Mouse (Mus musculus) adrenal gland, postnatal 10 days (tissue): ENCODE data around the gene Nkx6-1. TPM values are rescaled to one million over a fixed set of nuclear protein-coding genes. Genes with fewer than 3 reads are reported as not detected.

Experiments
- DNase-seq: peaks from one replicate; pipeline ENCODE4 v3.0.0; 2021; ENCODE audit warnings: mixed read lengths
- total RNA-seq, 2 experiments: library from RNA; stranded (reverse); gene quantifications; 2 replicates each; pipeline ENCODE4 v1.2.3; 2021

Nkx6-1 gene
- total RNA-seq, 2 experiments from 2014 or later = 0.12 TPM; not detected in 1

- DNase-seq = no peak
Observed at GRCm38 (mm10) chr5:101659411-101659971, 5.3 kb downstream of the Nkx6-1 start.

- no peak for DNase-seq
Observed at GRCm38 (mm10) chr5:101658984-101659290, 5.9 kb downstream of the Nkx6-1 start.

GRCm38 (mm10) chr5:101658188-101658983 is 6.4 kb downstream of the Nkx6-1 start:
- no peak for DNase-seq

- no peak for DNase-seq
Observed at GRCm38 (mm10) chr5:101657698-101658097, 7.1 kb downstream of the Nkx6-1 start.

GRCm38 (mm10) chr5:101656107-101656506 is 8.7 kb downstream of the Nkx6-1 start:
- no peak for DNase-seq

GRCm38 (mm10) chr5:101655418-101655817 is 9.4 kb downstream of the Nkx6-1 start:
- no peak for DNase-seq

- no peak for DNase-seq
Observed at GRCm38 (mm10) chr5:101647726-101648686, 16.8 kb downstream of the Nkx6-1 start.

GRCm38 (mm10) chr5:101646961-101647575 is 17.7 kb downstream of the Nkx6-1 start:
- no peak for DNase-seq

GRCm38 (mm10) chr5:101645071-101645470 is 19.7 kb downstream of the Nkx6-1 start:
- no peak for DNase-seq

- no peak for DNase-seq
Observed at GRCm38 (mm10) chr5:101638101-101638500, 26.7 kb downstream of the Nkx6-1 start.

Other genes starting within 250 kb of the Nkx6-1 start
- 10 to 100 TPM; 11.1 to 12.2 TPM for gene Cds1, start 100.1 kb upstream of the Nkx6-1 start, total RNA-seq